Mouse (Mus musculus): ENCODE results near the gene Dap3. TPM values are rescaled to one million over a fixed set of nuclear protein-coding genes. Genes with fewer than 3 reads are reported as not detected.
A peak's percentile ranks its signal among the peaks of the same experiment; 100 is the strongest.

Gene Dap3
- polyA plus RNA-seq, 2 experiments: 113 to 138 TPM

DNA sequence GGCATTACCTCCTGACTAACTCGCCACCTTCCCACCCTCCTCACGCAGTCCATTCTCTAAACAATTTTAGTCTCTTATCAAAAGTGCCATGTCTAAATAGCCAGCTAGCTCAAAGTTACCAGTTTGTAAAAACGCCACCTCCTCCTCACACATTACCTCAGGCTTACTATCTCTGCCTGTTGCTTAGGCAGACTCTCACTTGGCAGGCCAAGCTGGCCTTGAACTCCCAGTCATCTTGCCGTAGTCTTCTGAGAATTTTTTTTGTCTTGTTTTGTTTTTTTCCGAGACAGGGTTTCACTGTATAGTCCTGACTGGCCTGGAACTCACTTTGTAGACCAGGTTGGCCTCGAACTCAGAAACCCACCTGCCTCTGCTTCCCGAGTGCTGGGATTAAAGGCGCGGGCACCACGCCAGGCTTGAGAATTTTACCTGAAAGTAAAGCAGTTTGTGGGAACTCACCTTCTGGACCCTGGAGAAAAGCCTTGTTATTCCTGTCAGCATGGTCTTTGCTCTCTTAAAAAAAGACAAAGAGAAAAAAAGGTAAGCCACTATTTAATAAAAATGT, 8.6 kb downstream of the Dap3 start:
- ATAC-seq (ENCODE audit: low FRiP score, low read depth) (no peak), DNase-seq (ENCODE audit: low spot score) (no peak)
- TF ChIP-seq POLR2A (IDR thresholded peaks at IDR 0.05; ENCODE audit: borderline replicate concordance, extremely low read depth, insufficient read depth, insufficient read length): no peak
- Histone ChIP-seq H3K4me1 (ENCODE audit: control insufficient read depth, insufficient read depth, low read length) (no peaks in the 10 kb centered on the region), H3K4me3 (replicated peaks; ENCODE audit: low read length) (no peak overlapping the region), H3K36me3 (ENCODE audit: control insufficient read depth, insufficient read depth, low read length) (peaks cover 44% of the 10 kb centered on the region), H3K27me3 (ENCODE audit: control insufficient read depth, insufficient read depth, low read length) (no peaks in the 10 kb centered on the region), H3K9ac (ENCODE audit: low read depth, low read length, severe bottlenecking) (no peak overlapping the region), H3K27ac (replicated peaks; ENCODE audit: low read depth, low read length) (no peak overlapping the region), H3K9me3 (ENCODE audit: control insufficient read depth, low read length) (no peaks in the 10 kb centered on the region), H3K4me2 (replicated peaks; ENCODE audit: low read depth, low read length, severe bottlenecking) (no peak overlapping the region)
- WGBS: 91% methylated on average over 10 of the region's 10 CpGs

DNA sequence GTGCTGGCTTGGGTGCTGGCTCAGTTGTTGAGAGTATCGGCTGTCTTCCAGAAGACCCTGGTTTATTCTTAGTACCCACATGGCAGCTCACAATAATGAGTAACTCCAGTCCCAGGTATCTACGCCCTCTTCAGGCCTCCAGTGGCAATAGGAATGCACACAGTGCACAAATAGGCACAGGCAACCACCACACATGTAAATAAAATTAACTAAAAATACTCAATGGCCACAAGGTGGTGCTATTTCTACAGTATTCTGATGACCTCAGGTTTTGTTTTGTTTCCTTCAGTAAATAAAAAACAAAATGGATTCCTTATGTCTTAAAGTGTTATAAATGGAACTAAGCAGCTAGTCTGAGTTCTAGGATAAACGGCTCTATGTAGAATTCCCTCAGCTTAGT, 11.2 kb downstream of the Dap3 start:
- H3K4me1 ChIP-seq (ENCODE audit: control insufficient read depth, insufficient read depth, low read length): no peaks in the 10 kb centered on the region
- no peak overlapping the region for H3K27ac ChIP-seq (replicated peaks; ENCODE audit: low read depth, low read length)
- no peaks in the 10 kb centered on the region for H3K9me3 ChIP-seq (ENCODE audit: control insufficient read depth, low read length)
- no peak overlapping the region for H3K4me3 ChIP-seq (replicated peaks; ENCODE audit: low read length)
- TF ChIP-seq POLR2A (IDR thresholded peaks at IDR 0.05; ENCODE audit: borderline replicate concordance, extremely low read depth, insufficient read depth, insufficient read length): no peak
- no peak overlapping the region for H3K9ac ChIP-seq (ENCODE audit: low read depth, low read length, severe bottlenecking)
- WGBS: 69% methylated on average over 3 of the region's 3 CpGs
- H3K36me3 ChIP-seq (ENCODE audit: control insufficient read depth, insufficient read depth, low read length): peaks cover 68% of the 10 kb centered on the region
- DNase-seq (ENCODE audit: low spot score) (peak; percentile 84), ATAC-seq (ENCODE audit: low FRiP score, low read depth) (no peak; the same call in 1 of the 2 replicates)
- H3K4me2 ChIP-seq (replicated peaks; ENCODE audit: low read depth, low read length, severe bottlenecking): no peak overlapping the region
- H3K27me3 ChIP-seq (ENCODE audit: control insufficient read depth, insufficient read depth, low read length): no peaks in the 10 kb centered on the region

DNA sequence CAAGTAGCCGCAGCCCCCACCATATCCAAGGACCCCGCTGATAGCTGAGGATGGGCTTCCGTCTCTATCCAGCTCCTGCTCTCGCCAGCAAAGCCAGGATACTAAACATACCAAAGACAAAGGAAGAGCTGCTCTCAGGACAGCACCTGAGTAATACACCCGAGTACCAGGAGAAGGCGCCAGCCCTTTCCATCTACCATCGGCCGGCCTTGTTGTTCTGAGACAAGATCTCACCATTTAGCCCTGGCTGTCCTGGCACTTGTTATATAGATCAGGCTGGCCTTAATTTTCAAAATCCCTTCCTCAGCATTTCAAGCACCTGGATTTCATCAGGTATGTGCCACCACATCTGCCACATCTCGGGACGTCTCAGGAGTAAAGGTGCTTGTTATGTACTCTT, 11.9 kb downstream of the Dap3 start:
- Histone ChIP-seq H3K27me3 (ENCODE audit: control insufficient read depth, insufficient read depth, low read length) (no peaks in the 10 kb centered on the region), H3K4me3 (replicated peaks; ENCODE audit: low read length) (no peak overlapping the region), H3K9me3 (ENCODE audit: control insufficient read depth, low read length) (no peaks in the 10 kb centered on the region), H3K36me3 (ENCODE audit: control insufficient read depth, insufficient read depth, low read length) (peaks cover 74% of the 10 kb centered on the region), H3K4me1 (ENCODE audit: control insufficient read depth, insufficient read depth, low read length) (no peaks in the 10 kb centered on the region), H3K9ac (ENCODE audit: low read depth, low read length, severe bottlenecking) (no peak overlapping the region), H3K27ac (replicated peaks; ENCODE audit: low read depth, low read length) (no peak overlapping the region), H3K4me2 (replicated peaks; ENCODE audit: low read depth, low read length, severe bottlenecking) (no peak overlapping the region)
- TF ChIP-seq POLR2A (IDR thresholded peaks at IDR 0.05; ENCODE audit: borderline replicate concordance, extremely low read depth, insufficient read depth, insufficient read length): no peak
- no peak for ATAC-seq (ENCODE audit: low FRiP score, low read depth)
- DNase-seq (ENCODE audit: low spot score): no peak
- WGBS: 88% methylated on average over 10 of the region's 10 CpGs

DNA sequence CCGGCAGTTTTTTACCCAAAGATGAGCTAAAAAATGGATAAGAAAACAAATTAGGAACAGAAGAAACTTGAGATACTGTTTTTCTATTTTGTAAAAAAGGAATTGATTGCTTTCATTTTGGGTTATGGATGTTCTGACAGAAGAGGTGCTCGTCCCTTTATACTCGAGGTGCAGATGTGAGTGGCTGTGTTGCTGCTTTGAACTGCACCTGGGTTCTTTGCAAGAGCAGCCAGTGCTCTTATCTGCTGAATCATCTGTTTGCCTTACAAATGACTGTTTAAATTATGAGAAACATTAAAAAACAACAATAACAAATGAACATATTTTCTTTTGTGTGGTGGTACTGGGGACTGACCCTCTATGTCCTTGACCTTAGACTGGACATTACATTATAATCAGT, 21.5 kb downstream of the Dap3 start:
- no peak for TF ChIP-seq POLR2A (IDR thresholded peaks at IDR 0.05; ENCODE audit: borderline replicate concordance, extremely low read depth, insufficient read depth, insufficient read length)
- Histone ChIP-seq H3K36me3 (ENCODE audit: control insufficient read depth, insufficient read depth, low read length) (peaks cover 94% of the 10 kb centered on the region), H3K27ac (replicated peaks; ENCODE audit: low read depth, low read length) (no peak overlapping the region), H3K9me3 (ENCODE audit: control insufficient read depth, low read length) (no peaks in the 10 kb centered on the region), H3K4me3 (replicated peaks; ENCODE audit: low read length) (no peak overlapping the region), H3K4me1 (ENCODE audit: control insufficient read depth, insufficient read depth, low read length) (no peaks in the 10 kb centered on the region), H3K9ac (ENCODE audit: low read depth, low read length, severe bottlenecking) (no peak overlapping the region), H3K4me2 (replicated peaks; ENCODE audit: low read depth, low read length, severe bottlenecking) (no peak overlapping the region), H3K27me3 (ENCODE audit: control insufficient read depth, insufficient read depth, low read length) (no peaks in the 10 kb centered on the region)
- WGBS: 85% methylated on average over 3 of the region's 3 CpGs
- ATAC-seq (ENCODE audit: low FRiP score, low read depth): no peak
- no peak for DNase-seq (ENCODE audit: low spot score)

DNA sequence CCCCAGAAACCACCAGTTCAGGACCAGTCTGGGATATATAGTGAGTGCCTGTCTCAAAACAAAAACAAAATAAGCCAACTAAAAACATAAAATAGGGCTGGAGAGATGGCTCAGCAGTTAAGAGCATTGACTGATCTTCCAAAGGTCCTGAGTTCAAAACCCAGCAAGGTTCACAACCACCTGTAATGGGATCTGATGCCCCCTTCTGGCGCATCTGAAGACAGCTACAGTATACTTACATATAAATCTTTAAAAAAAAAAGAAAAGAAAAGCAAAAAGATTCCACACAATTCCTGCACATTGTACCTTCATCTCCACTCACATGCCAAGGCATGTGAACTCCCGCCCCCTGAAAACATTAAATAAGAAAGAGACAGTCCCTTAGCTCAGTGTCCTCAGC, 25.3 kb downstream of the Dap3 start:
- no peak for ATAC-seq (ENCODE audit: low FRiP score, low read depth)
- TF ChIP-seq POLR2A (IDR thresholded peaks at IDR 0.05; ENCODE audit: borderline replicate concordance, extremely low read depth, insufficient read depth, insufficient read length): no peak
- no peak overlapping the region for H3K4me2 ChIP-seq (replicated peaks; ENCODE audit: low read depth, low read length, severe bottlenecking)

More for the DNA sequence above, 25.3 kb downstream of the Dap3 start:
- Histone ChIP-seq H3K4me3 (replicated peaks; ENCODE audit: low read length) (no peak overlapping the region), H3K9ac (ENCODE audit: low read depth, low read length, severe bottlenecking) (no peak overlapping the region), H3K36me3 (ENCODE audit: control insufficient read depth, insufficient read depth, low read length) (peaks cover 95% of the 10 kb centered on the region), H3K27ac (replicated peaks; ENCODE audit: low read depth, low read length) (no peak overlapping the region), H3K27me3 (ENCODE audit: control insufficient read depth, insufficient read depth, low read length) (no peaks in the 10 kb centered on the region), H3K4me1 (ENCODE audit: control insufficient read depth, insufficient read depth, low read length) (no peaks in the 10 kb centered on the region), H3K9me3 (ENCODE audit: control insufficient read depth, low read length) (0 out of 2 replicates have a peak, but pooled peaks cover 5% of the 10 kb centered on the region)
- 89% methylated on average over 2 of the region's 2 CpGs for WGBS
- DNase-seq (ENCODE audit: low spot score): no peak

Measured in limb, embryonic 14.5 days (tissue).